Mouse (Mus musculus) frontal cortex, adult 2 months (tissue): Measurements from ENCODE around the gene Smug1. TPM values are rescaled to one million over a fixed set of nuclear protein-coding genes. Genes with fewer than 3 reads are reported as not detected.

Experiments
- DNase-seq, 2 experiments: peaks; one replicate each; pipeline ENCODE4 v3.0.0; 2022; ENCODE audit warnings: low spot score in 1 of 2; ENCODE audit errors: extremely low spot score in 1 of 2
- polyA plus RNA-seq: library from polyadenylated mRNA; depleted of rRNA; stranded (reverse); fragments of >200 nt; gene quantifications from 2 replicates; pipeline ENCODE4 v1.2.3, GENCODE M21; 2012

Smug1 gene
- polyA plus RNA-seq, 1 experiment, result 16.3 TPM

DNA sequence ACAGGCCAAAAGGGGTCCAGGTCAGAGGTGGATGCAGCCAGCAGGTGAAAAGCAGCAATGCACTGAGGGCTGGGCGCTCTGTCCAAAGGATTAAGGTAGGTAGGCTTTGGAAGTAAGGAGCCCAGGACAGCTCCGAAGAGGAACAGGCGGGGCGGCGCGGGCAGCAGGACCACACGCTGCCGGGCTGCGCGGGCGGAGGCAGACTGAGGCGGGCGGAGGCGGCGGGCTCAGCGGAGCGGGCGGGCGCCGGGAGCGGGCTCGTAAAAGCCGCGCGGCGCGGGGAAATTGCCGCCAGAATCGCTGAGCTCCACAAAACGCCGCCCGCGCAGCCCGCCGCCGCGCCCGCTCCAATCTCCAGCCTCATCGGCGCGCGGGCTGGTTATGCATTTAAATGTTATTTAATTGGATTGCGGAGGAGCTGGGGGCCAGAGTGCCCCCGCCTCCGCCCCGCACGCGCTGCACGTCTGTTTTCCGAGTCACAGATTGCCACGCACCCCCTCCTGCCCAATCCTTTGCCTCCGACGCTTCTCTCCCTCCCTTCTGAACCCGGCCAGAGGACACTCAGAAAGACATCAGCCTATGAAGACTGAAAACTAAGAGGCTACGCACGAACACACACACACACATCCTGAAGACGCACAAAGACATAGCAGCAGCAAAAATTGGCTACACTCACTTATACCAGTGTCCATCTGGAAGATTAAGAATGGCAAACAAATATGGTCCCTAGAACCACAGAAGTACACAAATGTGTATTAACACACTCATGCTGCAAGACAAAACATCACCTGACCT is 20.1 kb downstream of the Smug1 start:
- DNase-seq, result peak in 1 of 2 experiments; percentile 76

- DNase-seq, result no peak
Measured at GRCm38 (mm10) chr15:103145635-103146299, 21.1 kb downstream of the Smug1 start.

GRCm38 (mm10) chr15:103144176-103144575 is 22.7 kb downstream of the Smug1 start:
- DNase-seq, result no peak

DNA sequence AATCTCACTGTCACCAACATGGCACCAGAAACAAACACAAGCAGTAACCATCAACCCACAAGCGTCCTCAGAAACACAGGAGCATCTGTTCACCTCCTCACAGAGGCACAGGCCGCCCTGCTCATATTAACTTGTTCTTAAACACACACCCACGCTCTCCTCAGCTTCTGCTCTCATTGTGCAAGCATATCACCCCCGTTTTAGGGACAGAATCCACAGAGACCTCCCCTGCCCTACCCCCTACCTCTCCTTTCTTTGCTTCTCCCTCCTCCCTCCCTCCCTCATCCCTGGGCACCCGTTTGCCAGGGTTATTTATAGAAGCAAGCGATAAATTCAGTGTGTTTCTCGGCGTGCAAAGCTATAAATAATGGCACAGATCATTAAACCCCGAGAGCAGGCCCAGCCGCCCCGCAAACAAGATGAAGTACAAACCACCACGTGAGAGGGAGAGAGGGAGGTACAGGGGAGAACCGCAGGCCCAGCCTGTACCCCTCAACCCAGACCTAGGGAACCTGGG is 31.4 kb downstream of the Smug1 start:
- peak; percentile 67 to 69 for DNase-seq

DNA sequence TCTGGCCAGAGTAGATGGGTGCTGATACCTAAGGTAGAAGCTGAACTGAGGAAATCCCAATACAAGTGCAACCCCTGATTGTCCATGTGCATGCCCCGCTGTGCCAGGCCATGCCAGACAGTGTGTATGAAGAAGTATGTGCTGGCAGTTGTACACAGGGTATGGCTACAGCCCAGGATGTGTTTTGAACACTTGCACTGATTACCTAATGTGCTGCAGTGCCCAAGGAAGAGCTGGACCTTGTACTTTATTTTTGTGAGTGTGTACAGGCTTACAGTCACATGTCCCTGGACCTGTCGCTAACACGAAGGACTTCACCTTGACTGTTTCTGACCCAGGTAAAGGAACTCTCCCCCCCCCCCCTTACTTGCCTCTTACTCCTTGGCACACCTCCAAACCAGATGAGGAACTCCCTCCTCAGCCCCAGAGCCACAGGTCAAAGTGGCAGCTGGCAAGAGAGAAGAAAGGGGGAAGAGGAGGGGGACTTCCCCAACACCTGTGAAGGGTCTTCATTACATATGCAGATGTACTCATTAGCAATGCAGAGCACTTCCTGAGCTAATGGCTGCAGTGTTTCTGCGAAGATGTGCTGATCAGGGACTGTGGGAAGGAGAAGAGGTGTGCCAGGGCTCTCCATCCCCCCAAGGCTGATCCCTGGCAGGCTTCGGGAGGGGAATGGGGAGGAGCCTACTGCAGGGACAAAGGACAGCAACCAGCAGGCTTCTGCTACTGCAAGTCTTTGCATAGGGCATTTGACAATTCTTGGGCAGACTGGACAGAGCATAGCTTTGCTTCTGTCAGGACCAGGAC is 32.4 kb downstream of the Smug1 start:
- DNase-seq, result no peak

DNA sequence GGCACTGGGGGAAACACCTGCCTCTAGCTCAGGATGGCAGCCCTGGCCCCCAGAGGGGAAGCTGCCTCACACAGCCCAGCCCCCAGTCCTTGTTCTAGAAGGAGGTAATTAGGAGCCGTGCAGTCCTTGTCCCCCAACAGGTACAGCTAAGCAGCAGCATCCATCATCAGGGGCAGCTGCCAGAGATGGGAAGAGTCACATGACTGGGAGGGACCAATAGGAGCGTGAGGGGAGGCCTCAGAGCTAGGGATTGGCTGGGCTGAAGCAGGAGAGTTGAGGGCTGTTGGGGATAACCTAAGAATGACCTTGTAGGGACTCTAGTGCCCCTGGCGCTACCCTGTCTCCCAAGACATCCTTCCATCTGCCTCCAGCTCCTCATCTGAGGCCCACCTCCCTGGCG is 33.1 kb downstream of the Smug1 start:
- DNase-seq, result no peak

- DNase-seq, result peak in 1 of 2 experiments; percentile 26
Measured at GRCm38 (mm10) chr15:103130729-103131128, 36.2 kb downstream of the Smug1 start.

GRCm38 (mm10) chr15:103129289-103129688 is 37.6 kb downstream of the Smug1 start:
- no peak for DNase-seq

DNA sequence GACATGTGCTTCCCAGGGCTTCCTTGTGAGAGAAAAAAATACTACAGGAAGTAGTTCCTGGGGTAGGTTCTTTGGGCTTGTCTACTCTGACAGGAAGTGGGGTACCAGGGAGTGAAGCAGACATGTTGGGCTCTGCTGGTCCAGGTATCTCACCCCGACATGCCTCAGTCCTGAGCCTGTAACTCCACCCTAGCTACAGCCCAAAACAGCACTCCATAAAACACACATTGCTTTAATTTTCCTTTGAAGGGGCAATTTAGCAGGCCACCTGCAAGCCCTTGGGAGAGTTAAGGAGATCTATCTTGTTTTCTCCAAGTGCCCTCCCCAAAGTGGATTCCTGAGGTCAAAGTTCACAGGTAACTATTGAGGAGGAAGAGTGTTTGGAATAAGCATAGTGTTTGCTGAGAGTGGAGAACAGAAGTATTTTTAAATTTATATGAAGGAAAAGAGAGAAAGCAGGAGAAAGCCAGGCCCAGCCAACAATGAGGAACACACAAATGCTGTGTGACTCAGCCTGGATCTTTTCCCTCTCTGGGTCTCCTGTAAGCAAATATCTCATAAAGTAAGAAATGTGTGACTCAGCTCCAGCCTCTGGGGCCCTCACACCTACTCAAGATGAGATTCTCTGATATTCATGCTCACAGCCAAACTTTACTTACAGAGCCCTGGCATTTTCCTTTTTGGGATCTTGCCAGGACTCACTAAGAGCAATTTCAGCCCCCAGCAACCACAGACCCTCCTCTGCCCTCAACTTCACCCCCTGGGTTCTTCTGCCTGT is 38.6 kb downstream of the Smug1 start:
- DNase-seq, result peak in 1 of 2 experiments; percentile 30

DNA sequence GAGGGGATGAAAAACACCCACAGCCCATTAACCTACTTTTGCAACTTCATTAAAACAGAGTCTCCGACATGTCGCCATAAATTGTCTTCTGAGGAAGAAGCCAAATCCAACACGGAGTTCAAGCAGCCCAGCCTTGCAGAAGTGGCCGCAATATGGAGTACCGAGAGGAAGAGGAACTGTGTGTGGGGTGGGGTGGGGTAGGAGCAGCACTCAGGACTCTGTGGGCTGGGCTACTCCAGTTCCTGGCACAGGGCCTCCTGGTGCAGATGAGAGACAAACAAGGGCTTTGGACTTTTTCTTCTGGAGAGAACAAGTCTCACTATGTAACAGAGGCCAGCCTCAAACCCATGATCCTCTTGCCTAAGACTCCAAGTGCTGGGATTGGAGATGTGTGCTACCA is 40.9 kb downstream of the Smug1 start:
- no peak for DNase-seq

DNA sequence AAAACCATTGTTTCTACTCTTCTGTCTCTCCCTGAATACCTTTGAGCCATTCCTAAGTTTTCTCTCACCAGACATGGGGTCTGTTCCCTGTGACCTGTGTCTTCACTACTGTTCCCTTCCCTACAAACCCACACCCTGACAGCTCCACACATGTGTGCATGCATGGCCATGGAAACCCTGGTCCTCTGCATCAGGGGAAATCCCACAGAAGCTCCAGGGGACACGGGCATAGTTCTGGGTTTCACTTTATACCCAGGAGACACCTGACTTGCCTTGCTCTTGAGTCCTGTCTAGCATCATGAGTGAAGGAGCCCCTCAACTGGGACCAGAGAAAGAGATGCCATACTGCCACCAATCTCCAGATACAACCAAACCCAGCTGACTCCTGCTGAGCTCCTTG is 42.6 kb downstream of the Smug1 start:
- no peak for DNase-seq

GRCm38 (mm10) chr15:103123343-103123742 is 43.5 kb downstream of the Smug1 start:
- no peak for DNase-seq

GRCm38 (mm10) chr15:103122372-103122771 is 44.5 kb downstream of the Smug1 start:
- no peak for DNase-seq

DNA sequence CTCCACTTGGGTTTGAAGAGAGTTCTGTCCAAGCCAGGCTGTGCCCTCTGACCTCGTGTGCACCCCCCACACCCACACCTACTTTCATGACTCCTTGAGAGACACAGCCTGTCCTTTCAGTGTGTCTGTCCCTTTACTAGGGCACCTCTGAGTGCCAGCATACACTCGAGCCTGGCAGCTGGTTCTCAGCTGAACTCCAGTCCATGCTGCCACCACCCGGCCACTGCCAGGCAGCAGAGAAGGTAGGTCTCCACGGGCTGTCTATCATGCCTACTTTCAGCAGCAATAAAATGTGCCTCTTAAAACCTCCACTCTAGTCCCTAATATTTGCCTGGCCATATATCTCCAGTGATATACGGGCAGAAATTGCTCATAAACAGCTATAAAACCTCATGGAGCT is 45.5 kb downstream of the Smug1 start:
- peak in 1 of 2 experiments; percentile 14 for DNase-seq

GRCm38 (mm10) chr15:103120594-103120993 is 46.3 kb downstream of the Smug1 start:
- DNase-seq, result no peak

- DNase-seq, result no peak
Measured at GRCm38 (mm10) chr15:103115726-103116125, 51.2 kb downstream of the Smug1 start.

- no peak for DNase-seq
Measured at GRCm38 (mm10) chr15:103115256-103115655, 51.6 kb downstream of the Smug1 start.

- DNase-seq, result no peak
Measured at GRCm38 (mm10) chr15:103113077-103113476, 53.8 kb downstream of the Smug1 start.

- no peak for DNase-seq
Measured at GRCm38 (mm10) chr15:103112309-103112708, 54.6 kb downstream of the Smug1 start.

DNA sequence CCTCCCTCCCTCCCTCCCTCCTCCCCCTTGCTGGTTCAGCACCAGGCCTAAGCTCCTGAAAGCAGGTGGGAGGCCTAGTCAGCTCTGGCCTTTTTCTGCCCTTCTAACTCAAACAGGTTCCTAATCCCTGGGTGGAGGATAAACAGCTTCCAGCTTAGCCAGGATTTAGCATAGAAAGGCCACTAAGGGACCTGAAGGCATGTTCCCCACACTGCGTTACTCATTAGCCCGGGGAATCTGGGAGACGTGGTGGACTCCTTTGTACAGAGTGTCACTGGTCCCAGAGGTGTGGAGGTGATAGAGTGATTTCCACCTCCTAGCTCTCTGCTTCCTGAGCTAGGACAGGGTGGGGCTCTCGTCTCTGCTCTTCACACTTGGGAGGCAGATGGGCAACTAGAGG is 57.0 kb downstream of the Smug1 start:
- no peak for DNase-seq
